8 mouse cellular contexts compared by ENCODE assay signal in the genomic region with DNA sequence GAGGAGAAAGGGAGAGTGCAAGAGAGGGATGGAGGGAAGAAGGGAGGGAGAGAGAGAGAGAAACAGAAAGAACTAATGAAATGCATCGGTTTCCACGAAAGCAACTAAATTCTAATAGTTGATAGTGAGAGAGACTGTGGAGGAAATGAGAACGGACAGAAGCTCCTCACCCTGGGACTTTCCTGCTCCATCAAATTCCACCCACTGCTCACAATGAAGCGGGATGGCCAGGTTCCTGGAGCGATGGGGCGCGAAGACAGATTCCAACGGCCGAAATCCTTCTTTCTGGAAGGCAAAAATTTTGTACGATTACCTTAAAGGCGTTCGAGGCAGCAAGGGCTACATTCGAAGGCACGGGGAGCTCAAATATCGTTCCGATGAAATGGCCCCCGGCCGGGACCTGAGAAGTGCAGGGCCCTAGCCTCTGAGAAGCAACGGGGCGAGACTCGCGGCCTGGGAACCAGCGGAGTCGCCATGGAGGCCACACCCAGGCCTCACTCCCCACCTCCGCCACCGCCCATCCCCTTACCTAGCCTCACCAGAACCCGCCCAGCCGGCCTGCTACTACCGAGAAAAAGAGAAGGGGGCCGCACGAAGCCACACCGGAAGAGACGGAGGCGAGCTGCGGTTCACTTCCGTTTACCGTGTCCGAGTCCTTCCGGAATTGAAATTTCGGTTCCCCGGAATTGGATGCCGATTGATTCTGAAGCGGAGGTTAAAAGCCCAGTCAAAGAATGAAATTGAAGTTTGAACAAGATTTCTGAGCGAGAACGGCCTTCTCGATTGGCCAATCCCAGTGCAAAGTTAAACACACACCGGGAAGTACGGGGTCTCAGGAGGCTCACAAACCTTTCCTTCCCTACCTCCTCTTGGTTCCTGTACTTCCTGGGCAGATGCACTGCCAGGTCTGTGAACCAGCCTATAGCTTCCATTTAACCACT. TPM values are rescaled to one million over a fixed set of nuclear protein-coding genes. Genes with fewer than 3 reads are reported as not detected.
A peak's percentile ranks its signal among the peaks of the same experiment; 100 is the strongest.
DNase-seq lines count a peak whose midpoint lies in the region; ATAC-seq and TF ChIP-seq lines count a peak whose summit lies in the region.

A gene (minus strand): TSS at position 786 of the 941 bp plus-strand sequence.

- DNase-seq in c-Kit-positive CD71-positive TER-119-positive erythroid progenitor cells, embryonic 14.5 days (ENCODE audit: low spot score): peak; percentile 73
- DNase-seq in heart, postnatal 0 days (ENCODE audit: low spot score): peak; percentile 74
- peak; percentile 82 to 89 for DNase-seq in kidney, postnatal 4 days

- peak within 1 kb of the TSS; percentile 85 for H3K4me3 ChIP-seq in E14TG2a.4 (replicated peaks; ENCODE audit: low read length)
- peak within 1 kb of the TSS; percentile 72 for H3K4me3 ChIP-seq in forebrain, embryonic 12.5 days (replicated peaks)
- H3K4me3 ChIP-seq in heart, postnatal 0 days (ENCODE audit: low read depth, low read length): peak within 1 kb of the TSS; percentile 96
- H3K4me3 ChIP-seq in liver, embryonic 16.5 days (ENCODE audit: low read depth, low read length): peak within 1 kb of the TSS; percentile 76
- peak within 1 kb of the TSS; percentile 59 for H3K4me3 ChIP-seq in neural tube, embryonic 13.5 days
- peak within 1 kb of the TSS; percentile 96 for H3K4me3 ChIP-seq in testis, adult 2 months (ENCODE audit: control insufficient read depth, low read depth, low read length)

- TF ChIP-seq EP300 in heart, postnatal 0 days (IDR thresholded peaks at IDR 0.05; ENCODE audit: low read depth): no peak

- H3K27me3 ChIP-seq in E14TG2a.4 (ENCODE audit: insufficient read depth, low read length): peaks cover 2% of the 10 kb centered on the region
- H3K27me3 ChIP-seq in forebrain, embryonic 12.5 days: 0 out of 2 replicates have a peak, but pooled peaks cover 3% of the 10 kb centered on the region
- H3K27me3 ChIP-seq in heart, postnatal 0 days (ENCODE audit: control insufficient read depth, insufficient read depth, low read length): no peaks in the 10 kb centered on the region
- no peaks in the 10 kb centered on the region; the same call in 1 of the 2 replicates for H3K27me3 ChIP-seq in liver, embryonic 16.5 days (ENCODE audit: control insufficient read depth, insufficient read depth, low read depth, low read length)
- H3K27me3 ChIP-seq in neural tube, embryonic 13.5 days: peaks cover 4% of the 10 kb centered on the region; the same call in 1 of the 2 replicates
- H3K27me3 ChIP-seq in testis, adult 2 months (ENCODE audit: control insufficient read depth, insufficient read depth, low read length): no peaks in the 10 kb centered on the region

- TF ChIP-seq POLR2A in testis, adult 2 months (IDR thresholded peaks at IDR 0.05; ENCODE audit: control insufficient read depth, low read depth, low read length): peak; percentile 63

- WGBS in forebrain, embryonic 12.5 days: under 1% methylated on average over 48 of the region's 48 CpGs
- under 1% methylated on average over 48 of the region's 48 CpGs for WGBS in heart, postnatal 0 days
- WGBS in liver, embryonic 16.5 days (ENCODE audit: insufficient replicate concordance): under 1% methylated on average over 48 of the region's 48 CpGs
- WGBS in neural tube, embryonic 13.5 days: under 1% methylated on average over 48 of the region's 48 CpGs

- H3K4me1 ChIP-seq in E14TG2a.4 (replicated peaks; ENCODE audit: low read depth, low read length): peaks cover 41% of the 10 kb centered on the region
- peaks cover 16% of the 10 kb centered on the region for H3K4me1 ChIP-seq in forebrain, embryonic 12.5 days
- peaks cover 10% of the 10 kb centered on the region; the same call in 1 of the 2 replicates for H3K4me1 ChIP-seq in heart, postnatal 0 days (ENCODE audit: control insufficient read depth, insufficient read depth)
- peaks cover 12% of the 10 kb centered on the region for H3K4me1 ChIP-seq in liver, embryonic 16.5 days (ENCODE audit: control insufficient read depth, low read depth, low read length)
- H3K4me1 ChIP-seq in neural tube, embryonic 13.5 days (replicated peaks): peaks cover 23% of the 10 kb centered on the region
- no peaks in the 10 kb centered on the region; the same call in 1 of the 2 replicates for H3K4me1 ChIP-seq in testis, adult 2 months (ENCODE audit: control insufficient read depth, insufficient read depth, low read length)

- H3K27ac ChIP-seq in forebrain, embryonic 12.5 days: peak within 1 kb of the TSS; percentile 87
- H3K27ac ChIP-seq in heart, postnatal 0 days (ENCODE audit: low read depth): peak within 1 kb of the TSS; percentile 92
- H3K27ac ChIP-seq in liver, embryonic 16.5 days (ENCODE audit: low read length): peak within 1 kb of the TSS; percentile 72
- peak within 1 kb of the TSS; percentile 78 for H3K27ac ChIP-seq in neural tube, embryonic 13.5 days (replicated peaks)
- peak within 1 kb of the TSS; percentile 76 for H3K27ac ChIP-seq in testis, adult 2 months (ENCODE audit: control insufficient read depth, insufficient read depth, low read depth, low read length)

- H3K4me2 ChIP-seq in forebrain, embryonic 12.5 days: peak within 1 kb of the TSS; percentile 89
- H3K4me2 ChIP-seq in heart, postnatal 0 days (ENCODE audit: low read depth, low read length): peak within 1 kb of the TSS; percentile 85
- peak within 1 kb of the TSS; percentile 91 for H3K4me2 ChIP-seq in liver, embryonic 16.5 days (ENCODE audit: low read depth, low read length)
- H3K4me2 ChIP-seq in neural tube, embryonic 13.5 days: peak within 1 kb of the TSS; percentile 96

- H3K9me3 ChIP-seq in E14TG2a.4 (ENCODE audit: low read length): no peaks in the 10 kb centered on the region
- no peaks in the 10 kb centered on the region for H3K9me3 ChIP-seq in forebrain, embryonic 12.5 days
- H3K9me3 ChIP-seq in heart, postnatal 0 days (replicated peaks; ENCODE audit: control insufficient read depth, low read length): no peaks in the 10 kb centered on the region
- no peaks in the 10 kb centered on the region for H3K9me3 ChIP-seq in liver, embryonic 16.5 days (replicated peaks; ENCODE audit: control insufficient read depth, low read length)
- no peaks in the 10 kb centered on the region for H3K9me3 ChIP-seq in neural tube, embryonic 13.5 days

- H3K36me3 ChIP-seq in E14TG2a.4 (ENCODE audit: insufficient read depth, low read length): peaks cover 34% of the 10 kb centered on the region
- H3K36me3 ChIP-seq in forebrain, embryonic 12.5 days (replicated peaks): peaks cover 26% of the 10 kb centered on the region
- peaks cover 29% of the 10 kb centered on the region for H3K36me3 ChIP-seq in heart, postnatal 0 days (replicated peaks; ENCODE audit: control insufficient read depth, insufficient read depth, low read length)
- H3K36me3 ChIP-seq in liver, embryonic 16.5 days (ENCODE audit: control insufficient read depth, insufficient read depth): no peaks in the 10 kb centered on the region; the same call in 1 of the 2 replicates
- peaks cover 29% of the 10 kb centered on the region for H3K36me3 ChIP-seq in neural tube, embryonic 13.5 days
- H3K36me3 ChIP-seq in testis, adult 2 months (ENCODE audit: control insufficient read depth, insufficient read depth, low read length): no peaks in the 10 kb centered on the region

- TF ChIP-seq CTCF in E14TG2a.4 (conservative IDR thresholded peaks at IDR 0.05; ENCODE audit: low read length): no peak
- no peak for TF ChIP-seq CTCF in heart, postnatal 0 days (IDR thresholded peaks at IDR 0.05; ENCODE audit: low read depth)
- no peak for TF ChIP-seq CTCF in testis, adult 2 months (IDR thresholded peaks at IDR 0.05; ENCODE audit: control insufficient read depth, insufficient read depth, insufficient replicate concordance, low read depth, low read length)

- H3K9ac ChIP-seq in forebrain, embryonic 12.5 days: peak within 1 kb of the TSS; percentile 76
- H3K9ac ChIP-seq in heart, postnatal 0 days (replicated peaks; ENCODE audit: low read depth, low read length): peak within 1 kb of the TSS; percentile 94
- peak within 1 kb of the TSS; percentile 78 for H3K9ac ChIP-seq in liver, embryonic 16.5 days (ENCODE audit: low read depth, low read length)
- H3K9ac ChIP-seq in neural tube, embryonic 13.5 days: peak within 1 kb of the TSS; percentile 87

- ATAC-seq in forebrain, embryonic 12.5 days (ENCODE audit: low FRiP score): peak; percentile 93
- peak; percentile 87 for ATAC-seq in heart, postnatal 0 days (ENCODE audit: insufficient read depth, low read depth)
- ATAC-seq in liver, embryonic 16.5 days (ENCODE audit: low read depth): peak; percentile 93
- peak; percentile 90 for ATAC-seq in neural tube, embryonic 13.5 days (ENCODE audit: low read depth)

RNA-seq across cellular contexts. Expression of the gene that starts here (rescaled TPM):
- polyA plus RNA-seq in forebrain, embryonic 12.5 days (2016; fragmentation: Nextera tagmentation; extraction: Ambion mirVana): 32.1 and 36.5 TPM in 2 replicates
- total RNA-seq in heart, postnatal 0 days (2014; rRNA removed; ENCODE audit: low replicate concordance): 10.0 and 13.4 TPM in 2 replicates
- polyA plus RNA-seq in heart, postnatal 0 days (2015; fragmentation: Nextera tagmentation; extraction: Ambion mirVana): 3.8 and 5.7 TPM in 2 replicates
- 3.8 and 4.7 TPM in 2 replicates for polyA plus RNA-seq in liver, embryonic 16.5 days (2015; fragmentation: Nextera tagmentation; extraction: Ambion mirVana)
- 15.2 and 15.3 TPM in 2 replicates for polyA plus RNA-seq in neural tube, embryonic 13.5 days (2015; fragmentation: Nextera tagmentation; extraction: Ambion mirVana)
- 1.5 and 2.3 TPM in 2 replicates for polyA plus RNA-seq in testis, adult 2 months (2012; rRNA removed)

Comparison
In these comparisons a context has a peak if more than half of its experiments do, and no peak if none do; other contexts are left out.
1. Peak in every context shown above with its lines: DNase-seq, ATAC-seq, H3K4me3 ChIP-seq and H3K27ac ChIP-seq.